Mouse (Mus musculus): ENCODE results near the gene Dennd6b.

Dennd6b gene

DNA sequence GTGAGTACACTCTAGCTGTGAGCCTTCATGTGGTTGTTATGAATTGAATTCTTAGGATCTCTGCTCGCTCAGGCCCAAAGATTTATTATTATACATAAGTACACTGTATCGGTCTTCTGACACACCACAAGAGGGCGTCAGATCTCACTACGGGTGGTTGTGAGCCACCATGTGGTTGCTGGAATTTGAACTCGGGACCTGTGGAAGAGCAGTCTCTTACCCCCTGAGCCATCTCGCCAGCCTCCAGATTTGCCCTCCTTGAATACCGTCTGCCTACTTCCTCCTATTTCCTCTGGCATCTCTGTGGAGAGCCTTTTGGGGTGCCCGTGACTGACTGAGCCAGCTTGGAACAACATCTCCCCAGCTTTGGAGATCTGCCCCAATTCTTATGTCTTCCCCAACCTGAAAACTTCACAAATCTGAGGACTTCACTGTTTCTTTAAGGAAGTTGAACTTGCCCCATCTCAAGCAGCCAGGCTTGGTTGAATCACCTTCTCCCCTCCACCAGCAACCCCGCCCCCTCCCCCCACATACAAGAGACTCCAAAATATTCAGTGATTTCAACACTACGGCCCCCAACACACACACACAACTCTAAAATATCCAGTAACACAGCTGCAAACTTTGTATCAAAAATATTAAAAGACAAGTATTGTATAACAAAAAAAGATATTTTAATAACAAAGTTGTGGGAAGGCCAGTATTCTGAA lies 14.6 kb downstream of the Dennd6b start:
- no peak for DNase-seq

DNA sequence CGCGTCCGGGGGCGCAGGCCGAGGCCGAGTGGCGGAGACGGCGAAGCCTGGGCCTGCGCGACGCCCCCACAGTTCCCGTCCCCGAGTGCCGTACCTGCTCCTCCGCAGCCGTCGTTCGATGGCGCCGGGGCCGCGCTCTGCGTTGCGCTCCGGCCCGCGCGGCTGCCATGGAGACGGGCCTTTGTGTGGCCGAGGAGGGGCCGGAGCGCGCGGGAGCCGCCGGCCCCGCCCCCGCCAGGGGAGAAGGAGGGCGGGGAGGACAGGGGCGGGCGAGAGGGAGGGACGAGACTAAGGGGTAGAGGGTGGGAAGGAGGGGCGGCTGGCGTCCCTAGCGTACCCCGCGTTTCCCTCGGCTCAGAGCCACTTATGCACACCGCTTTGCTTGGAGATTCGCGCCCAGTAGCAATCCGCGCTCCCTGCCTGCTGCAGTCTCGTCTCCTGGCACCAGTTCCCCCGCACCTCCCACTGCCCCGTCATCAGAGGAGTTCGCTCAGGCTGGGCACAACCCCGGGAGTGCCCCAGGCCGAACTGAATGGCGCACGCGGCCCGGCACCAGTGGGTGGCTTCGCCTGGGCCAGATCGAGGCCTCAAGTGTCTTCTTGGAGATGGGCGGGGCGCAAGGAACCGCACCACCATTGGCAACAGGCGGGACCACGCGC lies 15.6 kb downstream of the Dennd6b start, which contains the start of gene Plxnb2:
TSS of gene Plxnb2 (minus strand) at position 218 of the 659 bp plus-strand sequence.
- peak; percentile 86 for DNase-seq

DNA sequence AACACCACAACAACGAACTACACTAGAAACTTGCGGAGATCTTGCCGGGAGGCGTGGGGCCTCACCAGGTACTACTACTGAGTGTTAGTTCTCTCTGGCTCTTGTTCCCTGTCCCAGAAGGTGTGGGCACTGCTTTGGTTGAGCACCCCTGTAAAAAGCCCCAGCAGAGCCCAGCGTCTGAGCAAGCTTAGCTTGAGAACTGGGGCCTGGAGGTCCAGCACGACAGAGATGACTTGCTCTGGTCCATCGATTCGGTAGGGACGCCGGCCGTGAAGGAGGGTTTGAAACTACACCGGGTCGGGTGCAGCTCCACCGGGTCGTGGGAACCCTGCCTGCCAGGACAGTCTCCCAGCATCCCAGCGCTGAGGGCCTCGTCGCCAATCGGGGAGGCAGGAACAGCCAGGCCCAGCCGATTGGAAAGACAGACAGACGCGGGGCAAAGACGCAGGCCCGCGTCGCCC lies 16.2 kb downstream of the Dennd6b start:
- peak; percentile 55 for DNase-seq

DNA sequence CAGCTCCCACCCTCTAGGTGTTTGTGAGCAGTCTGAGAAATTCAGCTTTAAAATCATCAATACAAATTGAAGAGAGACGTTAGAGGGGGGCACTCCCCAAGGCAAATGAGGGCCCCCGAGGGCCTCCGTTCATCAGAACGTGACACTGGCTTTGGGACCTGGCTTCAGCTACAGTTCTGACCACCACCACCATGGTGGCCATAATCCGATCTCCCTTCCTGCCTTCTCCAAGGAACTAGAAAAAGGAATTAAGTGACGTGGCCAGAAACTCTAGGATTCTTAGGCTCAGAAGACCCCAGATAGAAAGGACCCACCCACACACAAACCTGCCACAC lies 16.7 kb downstream of the Dennd6b start:
- DNase-seq, result no peak

DNA sequence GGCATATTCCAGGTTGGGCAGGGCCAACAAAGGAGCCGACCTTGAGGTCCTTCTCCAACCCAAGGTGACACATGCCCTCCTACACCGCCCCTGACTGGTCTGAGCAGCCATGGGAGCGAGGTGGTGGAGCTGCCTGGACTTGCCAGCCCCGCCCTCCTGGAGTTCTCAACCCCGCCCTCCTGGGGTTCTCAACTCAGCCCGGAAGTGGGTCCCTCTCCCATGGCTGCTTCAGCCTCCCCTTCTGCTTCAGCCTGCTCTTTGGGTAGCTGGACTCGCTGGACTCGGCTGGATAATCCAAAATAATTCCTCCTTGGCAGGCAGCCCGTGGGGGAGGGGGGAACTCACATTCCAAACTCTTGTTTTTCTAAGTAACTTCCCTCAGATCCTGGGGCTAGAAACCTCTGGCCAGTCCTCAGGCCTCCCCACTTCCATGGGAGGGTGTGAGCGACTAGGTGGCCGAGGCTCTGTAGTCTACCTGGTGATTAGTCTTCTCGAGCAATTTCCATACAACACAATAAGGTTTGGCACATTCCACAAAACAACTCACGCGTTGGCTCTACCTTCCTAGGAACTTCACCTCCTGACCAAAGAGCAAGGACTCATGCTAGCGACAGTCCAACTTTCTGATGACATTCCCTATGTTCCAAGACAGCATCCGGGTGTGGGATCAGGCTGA lies 17.2 kb downstream of the Dennd6b start:
- DNase-seq, result peak; percentile 95

DNA sequence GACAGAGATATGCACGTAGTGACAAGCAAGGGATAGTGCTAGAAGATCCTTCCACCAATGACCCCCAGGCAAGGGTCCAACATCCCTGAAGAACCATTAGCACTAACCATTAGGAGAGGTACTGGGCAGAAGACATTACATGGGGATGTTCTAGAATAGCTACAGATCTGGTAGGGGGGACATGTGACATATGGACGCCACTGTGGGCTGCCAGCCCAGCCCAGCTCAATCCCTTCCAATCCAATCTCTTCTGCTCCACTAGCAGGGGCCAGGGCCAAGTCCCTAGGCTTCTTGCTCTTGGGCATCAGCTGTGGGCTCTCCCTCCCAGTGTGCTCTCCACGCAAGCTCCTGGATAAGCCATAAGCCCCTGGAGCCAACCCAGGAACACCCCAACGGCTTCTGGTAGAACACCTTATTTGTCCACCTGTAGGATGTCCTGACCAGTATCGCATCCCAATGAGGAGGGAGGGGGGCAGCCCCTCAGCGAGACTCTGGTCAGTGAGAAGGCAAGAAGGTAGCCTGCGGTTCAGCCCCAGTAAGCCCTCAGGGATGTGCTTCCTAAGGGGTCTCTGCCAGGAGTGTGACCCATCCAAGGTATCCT lies 17.9 kb downstream of the Dennd6b start:
- DNase-seq, result no peak

DNA sequence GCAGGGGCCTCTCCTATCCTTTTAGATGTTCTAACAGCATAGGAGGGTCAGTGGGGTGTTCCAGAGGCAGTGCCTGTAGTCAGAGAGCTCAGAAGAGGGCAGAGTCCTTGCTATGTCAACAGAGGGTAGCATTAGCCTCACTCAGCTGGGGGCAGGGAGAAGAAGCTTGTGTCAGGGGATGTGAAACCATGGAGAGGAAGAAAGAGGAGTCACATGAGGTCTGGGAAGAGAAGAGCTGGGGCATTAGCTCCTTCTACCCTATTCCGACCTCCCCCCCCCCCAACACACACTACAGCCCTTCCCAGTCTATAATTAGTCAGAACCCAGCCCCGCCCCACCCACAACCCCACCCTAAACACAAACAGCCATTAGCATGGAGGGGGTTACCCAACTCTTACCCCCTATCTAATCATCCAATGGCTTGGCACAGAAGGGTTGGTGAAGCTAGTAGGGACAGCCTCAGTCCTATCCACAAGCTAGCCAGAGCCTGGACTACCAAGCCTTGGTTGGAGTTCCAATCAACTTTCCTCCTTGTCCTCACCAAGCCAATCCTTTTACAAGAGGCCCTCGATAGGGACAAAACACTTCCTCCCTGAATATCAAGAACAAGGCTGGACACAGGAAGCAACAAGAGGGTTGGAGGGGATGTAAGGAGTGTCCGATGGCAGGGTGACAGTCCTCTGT lies 18.6 kb downstream of the Dennd6b start:
- peak; percentile 68 for DNase-seq

DNA sequence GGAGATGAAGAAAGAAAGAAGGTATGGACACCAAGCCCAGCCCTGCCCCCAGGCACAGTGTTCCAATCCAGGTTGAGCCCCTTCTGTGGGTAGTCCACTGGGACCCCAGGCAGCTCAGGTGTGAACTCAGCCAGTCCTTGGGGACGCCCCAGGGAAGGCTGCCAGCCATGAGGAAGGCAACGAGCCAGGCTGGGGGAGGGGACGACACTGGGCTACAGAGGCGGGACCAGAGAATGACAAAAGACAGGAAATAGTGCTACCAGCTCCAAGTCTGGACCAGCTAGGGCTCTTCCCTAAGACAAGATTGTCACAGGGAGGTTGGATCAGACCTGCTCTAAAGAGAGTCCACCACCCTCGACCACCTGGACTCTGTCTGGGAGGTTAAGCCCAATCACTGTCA lies 19.2 kb downstream of the Dennd6b start:
- peak; percentile 96 for DNase-seq

DNA sequence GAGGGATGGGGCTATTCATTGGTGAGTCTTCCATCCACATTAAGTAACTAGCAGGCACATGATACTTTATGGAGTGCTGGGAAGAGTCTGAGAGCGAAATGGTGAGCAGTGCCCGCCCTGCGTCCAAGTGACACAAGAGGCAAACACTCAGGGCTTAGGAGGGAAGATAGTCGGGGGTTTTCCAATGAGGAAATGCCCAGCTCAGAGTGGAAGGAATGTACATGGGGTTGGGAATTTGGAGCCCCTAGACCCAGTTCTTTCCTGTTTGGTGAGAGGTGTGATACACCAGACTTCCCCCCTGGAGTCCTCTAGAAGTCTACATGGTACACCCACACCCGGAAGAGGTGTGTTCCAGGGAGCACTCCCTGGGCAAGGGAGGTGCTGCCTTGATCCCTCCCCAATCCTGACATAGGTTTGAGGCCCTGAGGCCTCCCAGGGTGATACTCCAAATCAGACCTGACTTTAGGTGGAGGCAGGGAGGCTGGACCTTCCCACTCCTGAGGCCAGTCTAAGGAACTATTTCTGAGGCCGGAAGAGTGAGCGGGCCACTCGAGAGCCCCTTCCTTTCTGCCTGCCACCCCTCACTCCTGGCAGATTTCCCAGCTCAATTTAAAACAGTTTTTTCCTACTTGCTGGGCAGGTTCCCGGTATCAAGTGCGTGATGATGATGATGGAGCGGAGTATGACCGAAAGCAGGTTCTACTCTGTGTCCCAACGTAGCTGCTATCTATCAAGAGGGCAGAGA lies 20.7 kb downstream of the Dennd6b start:
- DNase-seq, result no peak

DNA sequence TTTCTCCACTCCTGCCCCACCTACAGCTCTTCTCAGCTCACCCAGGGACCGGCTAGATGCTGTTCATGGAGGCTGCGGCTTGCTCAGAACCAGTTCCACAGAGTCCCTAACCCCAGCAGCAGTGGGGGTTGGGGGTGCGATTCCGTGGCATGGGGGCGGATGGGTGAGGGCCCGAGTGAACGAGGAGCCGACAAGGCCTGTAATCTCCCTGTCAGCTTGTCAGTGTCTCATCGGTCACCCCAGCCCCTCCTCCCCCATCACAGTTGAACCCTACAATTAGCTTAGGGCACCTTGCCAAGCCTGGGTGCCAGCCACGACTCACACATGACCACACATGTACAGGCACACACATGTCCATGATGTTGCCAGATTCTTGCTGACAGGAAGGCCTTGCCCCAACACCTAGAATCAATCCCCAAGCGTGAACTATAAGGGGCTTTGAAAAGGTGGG lies 21.4 kb downstream of the Dennd6b start:
- peak; percentile 40 for DNase-seq

DNA sequence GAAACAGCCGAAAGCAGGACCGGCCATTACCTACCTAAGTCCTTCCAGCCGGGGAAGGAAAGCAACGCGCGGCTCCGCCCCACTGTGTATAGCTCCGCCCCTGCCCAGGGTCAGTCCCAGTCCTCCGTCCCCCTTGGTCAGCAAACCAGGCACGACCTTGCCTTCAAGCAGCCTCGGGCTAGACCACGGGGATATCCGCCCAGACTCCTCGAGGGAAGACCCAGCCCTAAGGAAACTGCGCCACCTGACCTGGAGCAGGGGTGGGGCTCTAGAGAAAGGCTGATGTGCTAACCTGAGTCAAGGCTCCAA lies 22.4 kb downstream of the Dennd6b start:
- DNase-seq, result peak; percentile 93

DNA sequence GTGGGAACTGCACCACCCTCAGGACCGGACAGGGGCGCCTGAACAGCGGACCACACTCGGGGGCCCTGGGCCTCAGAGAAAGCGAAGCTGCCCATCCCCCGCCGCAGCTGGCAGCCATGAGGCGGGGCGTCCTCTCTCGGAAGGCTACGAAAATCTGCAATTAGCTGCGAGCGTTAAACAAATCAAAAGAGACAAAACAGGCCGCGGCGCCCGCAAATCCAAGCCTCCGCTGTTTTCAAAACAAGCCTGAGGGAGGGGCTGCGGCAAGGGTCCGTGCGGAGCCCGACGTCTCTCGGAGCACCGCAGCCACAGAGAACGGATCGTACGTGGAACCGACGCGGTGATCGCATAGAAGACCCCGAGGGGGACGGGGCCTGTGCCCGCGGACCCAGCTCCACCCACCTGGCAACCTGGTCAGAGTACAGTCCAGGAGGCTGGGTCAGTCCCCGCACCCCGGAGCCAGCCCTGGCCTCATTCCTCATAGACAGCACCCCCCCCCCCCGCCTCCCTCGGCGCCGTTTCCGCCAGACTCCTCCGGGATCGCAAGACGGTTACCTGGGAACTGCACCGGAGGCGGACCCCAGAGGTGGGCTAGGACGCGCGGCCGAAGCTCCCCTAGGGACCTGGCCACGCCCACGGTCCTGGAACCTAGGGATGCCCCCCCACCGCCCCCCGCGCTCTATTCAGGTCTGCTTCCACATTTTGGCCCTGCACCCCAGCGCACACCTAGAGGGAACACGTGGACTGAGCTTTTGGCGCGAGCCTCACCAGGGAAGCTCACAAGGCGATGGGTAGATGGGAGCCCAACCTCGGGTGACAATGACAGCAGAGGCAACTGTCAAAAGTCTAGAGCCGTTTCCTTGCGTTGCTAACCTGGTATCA lies 23.0 kb downstream of the Dennd6b start:
- DNase-seq, result peak; percentile 85

DNA sequence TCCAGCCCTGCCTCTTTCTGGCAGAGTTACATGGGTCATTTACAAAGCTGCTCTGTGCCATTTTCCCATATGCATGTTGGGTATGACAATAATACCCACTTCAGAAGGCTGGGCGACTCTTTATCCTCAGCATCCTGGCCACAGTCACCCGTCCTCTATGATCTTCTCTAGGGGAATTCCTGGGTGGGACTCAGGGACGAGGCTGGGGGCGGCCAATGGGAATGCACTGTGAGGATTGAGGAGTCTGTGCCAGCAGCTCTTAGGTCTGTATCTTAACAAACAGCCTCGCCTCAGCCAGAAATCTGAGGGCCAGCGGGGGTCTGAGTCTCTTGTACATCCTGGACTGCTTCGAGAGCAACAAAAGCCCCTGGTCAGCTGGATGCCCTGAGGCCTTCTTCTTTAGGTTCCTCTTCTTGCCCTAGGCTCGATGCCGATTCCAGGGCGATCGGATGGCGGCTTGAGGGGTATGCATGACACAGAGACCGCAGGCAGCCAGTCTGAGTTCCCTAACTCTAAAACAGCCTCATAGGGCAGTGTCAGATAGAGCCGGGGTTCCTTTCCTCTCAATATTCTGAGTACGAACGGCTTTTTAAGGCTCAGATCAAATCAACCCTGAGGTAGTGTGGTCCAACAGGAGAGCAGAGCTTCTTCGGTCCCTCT lies 23.9 kb downstream of the Dennd6b start:
- DNase-seq, result no peak

DNA sequence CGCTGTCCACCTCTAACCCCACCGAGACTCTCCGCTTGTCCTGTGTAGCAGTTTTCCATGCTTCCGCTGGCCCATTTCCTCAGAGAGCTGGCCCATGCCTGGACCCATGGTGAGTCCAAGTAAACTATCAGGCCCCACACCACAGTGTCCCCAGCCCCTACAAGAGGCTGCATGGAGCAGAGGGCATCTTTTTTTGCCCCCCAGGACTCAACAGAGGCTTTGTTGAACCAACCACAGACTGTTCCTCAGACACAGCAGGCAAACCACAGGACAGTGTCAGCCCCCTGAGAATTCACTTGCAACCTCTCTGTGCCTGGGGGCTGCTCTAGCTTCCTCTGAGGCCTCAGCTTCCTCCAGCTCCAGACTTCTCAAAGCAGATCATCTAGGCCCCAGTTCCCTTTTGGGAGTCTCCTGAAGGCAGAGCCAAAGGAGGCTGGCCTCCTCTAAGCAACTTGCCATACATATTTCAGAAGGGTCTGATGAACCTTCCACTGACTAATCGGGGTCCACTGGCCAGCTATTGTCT lies 24.7 kb downstream of the Dennd6b start:
- no peak for DNase-seq

DNA sequence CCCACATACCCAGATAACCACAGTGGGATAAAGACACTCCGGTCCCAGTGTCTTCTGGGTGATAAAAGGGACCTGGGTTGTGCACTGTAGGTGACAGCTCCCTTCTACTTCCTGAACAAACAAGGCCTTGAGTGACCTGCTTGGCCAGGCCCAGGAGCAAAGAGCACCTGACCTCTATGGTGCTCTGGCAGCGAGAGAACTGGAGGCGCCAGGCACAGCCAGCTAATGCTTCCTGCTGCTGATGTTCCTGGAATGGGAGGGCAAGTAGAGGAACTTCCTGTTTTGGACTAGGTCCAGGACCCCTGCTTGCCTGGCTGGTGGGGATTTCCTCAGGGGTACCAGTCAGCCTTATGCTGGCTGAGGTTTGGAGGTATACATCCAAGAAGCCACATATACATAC lies 26.2 kb downstream of the Dennd6b start:
- peak; percentile 86 for DNase-seq

DNA sequence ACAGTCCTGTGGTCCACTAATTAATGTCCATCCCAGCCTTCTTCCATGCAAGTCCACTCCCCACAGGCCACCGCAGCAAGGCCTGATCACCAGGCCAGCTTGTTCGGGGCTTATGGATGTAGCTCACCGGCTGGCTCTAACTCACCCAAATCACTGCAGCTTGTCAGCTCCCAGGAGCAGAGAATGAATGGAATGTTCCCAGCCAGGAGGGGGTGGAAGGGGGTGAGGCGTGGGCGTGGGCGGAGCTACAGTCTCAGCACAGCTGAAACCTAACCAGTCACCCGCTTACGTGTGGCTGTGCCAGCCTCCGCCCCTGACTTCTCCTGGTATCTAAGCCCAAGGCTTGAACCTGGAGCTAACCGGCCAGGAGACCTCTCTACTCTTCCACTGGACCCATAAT lies 26.9 kb downstream of the Dennd6b start:
- DNase-seq, result peak; percentile 97

DNA sequence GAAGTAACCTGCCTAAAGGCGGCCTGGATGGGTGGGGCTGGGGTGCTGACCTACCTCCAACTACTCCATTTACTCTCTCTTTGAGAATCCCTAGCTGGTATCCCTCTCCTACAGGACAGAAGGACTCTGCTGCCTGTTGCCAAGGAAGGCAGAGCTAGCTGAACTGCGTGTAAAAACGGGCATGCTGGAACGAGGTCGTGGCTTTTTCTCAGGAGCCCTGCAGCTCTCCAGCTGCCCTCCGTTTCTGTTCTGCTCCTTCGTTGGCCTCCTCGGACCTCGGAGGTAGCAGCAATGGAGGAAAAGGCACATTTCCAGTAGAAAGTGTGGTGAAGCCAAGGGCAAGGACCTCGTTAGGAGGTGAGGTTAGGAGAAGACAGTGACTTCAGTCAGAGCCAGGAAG lies 27.4 kb downstream of the Dennd6b start:
- DNase-seq, result no peak

DNA sequence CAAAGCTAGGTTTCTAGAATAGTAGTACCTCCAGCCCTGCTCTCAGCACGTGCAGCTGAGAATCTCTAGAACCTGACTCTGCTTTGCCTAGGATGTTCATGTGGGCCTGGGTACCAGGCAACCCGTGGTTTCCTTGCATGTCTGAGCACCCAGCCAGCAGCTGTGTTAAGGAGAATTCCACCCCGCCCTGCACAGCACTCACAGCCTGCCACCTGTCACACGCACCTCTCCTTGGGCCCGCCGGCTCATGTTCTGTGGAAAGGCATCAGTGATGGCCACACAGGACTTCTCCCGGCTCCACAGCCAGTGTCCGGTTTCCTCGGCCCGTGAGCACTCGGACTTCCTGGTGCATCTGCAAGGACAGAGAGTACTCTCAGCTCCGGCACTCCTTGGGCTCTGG lies 30.8 kb downstream of the Dennd6b start:
- no peak for DNase-seq

DNA sequence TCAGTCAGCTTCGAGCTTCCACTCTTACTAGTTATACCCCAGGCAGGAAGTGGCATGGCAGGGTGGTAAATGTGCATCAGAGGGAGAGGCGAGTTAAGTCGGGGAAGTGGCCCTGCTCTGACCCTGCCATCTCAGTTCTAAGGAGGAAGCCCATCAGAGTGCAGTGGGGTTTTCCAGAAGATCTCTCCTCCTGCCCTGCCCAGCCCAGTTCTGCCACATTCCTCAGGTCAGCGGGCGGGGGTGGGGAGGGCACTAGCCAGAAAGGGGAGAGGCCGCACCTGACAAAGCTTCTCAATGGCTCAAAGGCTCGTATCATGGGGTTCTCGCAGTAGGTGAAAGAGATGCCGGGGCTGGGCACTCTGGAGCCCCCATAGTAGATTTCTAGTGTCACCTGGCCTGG lies 34.9 kb downstream of the Dennd6b start:
- no peak for DNase-seq

DNA sequence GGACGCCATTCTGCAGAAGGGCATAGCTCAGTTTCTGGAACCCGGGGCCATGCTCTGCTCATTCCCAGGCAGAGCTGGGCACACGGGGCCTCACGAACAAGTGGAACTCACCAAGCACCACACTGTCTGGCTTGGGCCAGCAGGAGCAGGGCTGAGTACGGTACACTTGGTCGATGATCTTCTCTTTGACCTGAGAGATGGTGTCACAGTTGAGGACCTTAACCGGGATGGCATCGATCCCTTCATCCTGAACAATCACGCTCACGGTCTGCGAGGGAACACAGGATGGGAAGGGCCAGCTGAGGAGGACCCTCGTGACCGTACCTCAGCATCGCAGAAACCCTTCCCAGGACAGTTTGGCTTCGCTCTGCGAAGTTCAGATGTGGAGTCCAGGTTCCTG lies 37.8 kb downstream of the Dennd6b start:
- no peak for DNase-seq

DNA sequence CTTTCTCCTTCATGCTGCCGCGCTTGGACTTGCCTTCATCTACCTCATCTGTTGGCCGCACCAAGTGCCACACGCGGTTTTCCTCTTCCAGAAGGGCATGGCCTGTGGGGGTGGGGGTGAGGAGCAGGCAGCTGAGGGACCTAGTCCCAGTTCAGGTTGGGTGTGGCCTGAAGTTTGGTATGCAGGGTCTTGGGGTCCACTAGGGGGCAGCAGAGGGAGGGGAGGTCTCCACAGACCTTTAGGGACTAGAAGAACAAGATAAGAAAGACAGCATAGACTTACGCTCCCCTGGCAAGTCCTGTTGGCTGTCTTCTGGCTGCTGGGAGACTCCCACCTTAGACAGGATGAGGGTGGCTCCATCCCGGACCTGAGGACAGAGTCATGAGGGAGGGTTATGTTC lies 38.3 kb downstream of the Dennd6b start:
- DNase-seq, result peak; percentile 77

All from kidney, adult 9 months (tissue).